Mouse (Mus musculus) kidney, embryonic 16.5 days (tissue): ENCODE measurements around the gene Klc2. TPM values are rescaled to one million over a fixed set of nuclear protein-coding genes. Genes with fewer than 3 reads are reported as not detected.

ENCODE experiments used
- ATAC-seq: fragments of 200-750 bp; cut with Nextera tagmentation; 2 replicates; pipeline ENCODE4 v1.8.0; 2017; ENCODE audit warnings: moderate TSS enrichment; ENCODE audit not compliant: low FRiP score, low TSS enrichment
- H3K27ac ChIP-seq: fragments of 300-500 bp; sonication (generic); 2 replicates; pipeline ENCODE4 v1.5.1; 2014; ENCODE audit warnings: low read length
- H3K27me3 ChIP-seq: fragments of 300-500 bp; sonication (generic); 2 replicates; pipeline ENCODE4 v1.6.1; 2014; ENCODE audit warnings: low read length, control low read depth, mixed read lengths; ENCODE audit not compliant: insufficient read depth
- H3K36me3 ChIP-seq: fragments of 300-500 bp; sonication (generic); 2 replicates; pipeline ENCODE4 v1.6.1; 2014; ENCODE audit warnings: low read length, control low read depth, mixed read lengths; ENCODE audit not compliant: insufficient read depth
- H3K4me1 ChIP-seq: fragments of 300-500 bp; sonication (generic); 2 replicates; pipeline ENCODE4 v1.6.1; 2014; ENCODE audit warnings: low read length, control low read depth, mixed read lengths; ENCODE audit not compliant: insufficient read depth
- H3K4me2 ChIP-seq: fragments of 300-500 bp; sonication (generic); replicated peaks from 2 replicates; pipeline ENCODE4 v1.6.1; 2014; ENCODE audit warnings: low read depth, low read length
- H3K4me3 ChIP-seq: fragments of 300-500 bp; sonication (generic); 2 replicates; pipeline ENCODE4 v1.5.1; 2014; ENCODE audit warnings: mild to moderate bottlenecking, low read length
- H3K9ac ChIP-seq: fragments of 300-500 bp; sonication (generic); replicated peaks from 2 replicates; pipeline ENCODE4 v1.6.1; 2014; ENCODE audit warnings: low read length
- H3K9me3 ChIP-seq: fragments of 300-500 bp; sonication (generic); 2 replicates; pipeline ENCODE4 v1.6.1; 2016; ENCODE audit warnings: low read length, control low read depth
- WGBS: fragments of 180-500 bp; shearing (Covaris S2); extraction: QIAGEN DNeasy Blood & Tissue Kit; methylation state at CpG from one replicate; pipeline ENCODE4 v1.1.7; 2014; 5-methylcytosine and 5-hydroxymethylcytosine counted together
- polyA plus RNA-seq: library from polyadenylated mRNA; unstranded; fragments of >200 nt; fragmentation: Nextera tagmentation; extraction: Ambion mirVana; gene quantifications from 2 replicates; pipeline ENCODE4 v1.2.1, GENCODE M21; 2015

Gene Klc2
- polyA plus RNA-seq, 1 experiment from 2014 or later = 25.1 TPM

DNA sequence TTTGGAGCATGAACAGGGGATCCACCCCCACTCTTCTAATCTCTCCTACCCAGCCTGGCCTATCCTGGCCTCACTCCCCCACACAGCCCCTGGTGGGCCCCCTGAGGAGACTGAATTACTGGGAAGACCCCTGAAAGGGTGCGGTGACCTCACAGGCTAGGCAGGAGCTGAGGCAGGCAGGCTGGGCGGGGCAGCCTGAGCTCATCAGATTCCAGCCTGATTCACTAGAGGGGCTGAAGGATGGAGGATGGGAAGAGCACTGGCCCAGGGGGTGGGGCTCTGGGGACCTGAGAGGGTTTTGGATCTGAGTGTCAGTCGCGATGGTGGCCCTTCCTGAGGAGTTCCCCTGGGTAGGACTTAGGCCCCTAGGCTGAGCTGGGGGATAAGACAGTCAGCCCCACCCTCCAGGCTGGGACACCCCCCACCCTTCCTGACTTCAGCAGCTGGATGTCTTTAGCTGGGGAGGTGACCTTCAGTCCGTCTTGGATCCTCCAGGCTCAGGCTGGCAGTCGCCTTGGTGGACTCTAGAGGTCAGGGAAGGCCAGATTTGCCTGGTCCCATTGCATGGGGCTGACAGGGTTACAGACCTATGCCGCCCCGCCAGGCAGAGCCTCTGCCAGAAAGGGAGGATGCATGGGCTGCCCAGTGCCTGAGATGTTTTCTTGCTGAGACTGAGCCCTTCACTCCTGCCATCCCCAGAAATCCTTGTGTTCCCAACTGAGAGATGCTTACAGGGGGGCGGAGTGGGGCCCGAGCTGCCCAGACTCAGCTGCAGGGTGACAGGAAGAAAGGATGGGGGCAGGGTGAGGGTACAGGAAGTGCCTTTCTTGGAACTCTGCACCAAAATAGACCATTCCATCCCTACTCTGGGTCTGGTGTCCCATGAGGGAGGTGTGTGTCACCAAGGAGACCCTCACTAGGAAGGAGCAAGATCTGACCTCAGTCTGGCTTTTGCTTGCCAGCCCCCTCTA is 59.3 kb downstream of the Klc2 start:
- 10% methylated on average over 10 of the region's 10 CpGs for WGBS
- ATAC-seq = peak; percentile 67
- peak overlapping the region; percentile 5; the same call in 1 of the 2 replicates for H3K9ac ChIP-seq
- H3K4me3 ChIP-seq = no peak overlapping the region
- peaks cover 44% of the 10 kb centered on the region for H3K4me1 ChIP-seq
- peak overlapping the region; percentile 83 for H3K27ac ChIP-seq
- 0 out of 2 replicates have a peak overlapping the region, but pooled peaks have one; percentile 8 for H3K4me2 ChIP-seq
- H3K36me3 ChIP-seq = no peaks in the 10 kb centered on the region
- H3K27me3 ChIP-seq = no peaks in the 10 kb centered on the region
- no peaks in the 10 kb centered on the region for H3K9me3 ChIP-seq

- H3K36me3 ChIP-seq = no peaks in the 10 kb centered on the region
- H3K4me1 ChIP-seq = peaks cover 44% of the 10 kb centered on the region
- H3K4me2 ChIP-seq = no peak overlapping the region
- H3K4me3 ChIP-seq = no peak overlapping the region
- no peaks in the 10 kb centered on the region for H3K9me3 ChIP-seq
- no peak for ATAC-seq
- no peak overlapping the region for H3K9ac ChIP-seq
- WGBS = 22% methylated on average over 16 of the region's 16 CpGs
- H3K27me3 ChIP-seq = peaks cover 3% of the 10 kb centered on the region; the same call in 1 of the 2 replicates
- H3K27ac ChIP-seq = peak overlapping the region; percentile 83
Observed at GRCm38 (mm10) chr19:5057876-5058775, 60.2 kb downstream of the Klc2 start.

Other genes with a start within 250 kb of the Klc2 start
- 9.4 and 11.0 TPM in 2 replicates for gene Actn3, start 240.7 kb downstream of the Klc2 start, polyA plus RNA-seq
- gene Zdhhc24, start 239.9 kb downstream of the Klc2 start, polyA plus RNA-seq = 14.2 and 15.3 TPM in 2 replicates
- 6.5 and 7.2 TPM in 2 replicates for gene Bbs1, start 211.9 kb downstream of the Klc2 start, polyA plus RNA-seq
- 113 and 124 TPM in 2 replicates for gene Dpp3, start 190.3 kb downstream of the Klc2 start, polyA plus RNA-seq
- gene Peli3, start 175.4 kb downstream of the Klc2 start, polyA plus RNA-seq = 2.4 and 3.8 TPM in 2 replicates
- gene Mrpl11, start 156.4 kb downstream of the Klc2 start, polyA plus RNA-seq = 102 and 106 TPM in 2 replicates
- gene Npas4, start 128.2 kb downstream of the Klc2 start, polyA plus RNA-seq = not detected in 2 replicates
- 6.4 and 7.1 TPM in 2 replicates for gene Slc29a2, start 94.7 kb downstream of the Klc2 start, polyA plus RNA-seq
- 60.2 and 65.1 TPM in 2 replicates for gene B4gat1, start 79.7 kb downstream of the Klc2 start, polyA plus RNA-seq
- gene AC124502.3, start 79.7 kb downstream of the Klc2 start, polyA plus RNA-seq = 1.9 and 3.8 TPM in 2 replicates
- 53.1 and 53.4 TPM in 2 replicates for gene Brms1, start 77.2 kb downstream of the Klc2 start, polyA plus RNA-seq
- gene Rin1, start 68.1 kb downstream of the Klc2 start, polyA plus RNA-seq = 3.6 and 4.8 TPM in 2 replicates
- 59.3 and 64.5 TPM in 2 replicates for gene Cd248, start 50.5 kb downstream of the Klc2 start, polyA plus RNA-seq
- 1.6 and 1.8 TPM in 2 replicates for gene Tmem151a, start 33.0 kb downstream of the Klc2 start, polyA plus RNA-seq
- 122 and 127 TPM in 2 replicates for gene Yif1a, start 30.0 kb downstream of the Klc2 start, polyA plus RNA-seq
- gene Cnih2, start 20.0 kb downstream of the Klc2 start, polyA plus RNA-seq = 10.8 and 14.0 TPM in 2 replicates
- gene Rab1b, start 11.5 kb downstream of the Klc2 start, polyA plus RNA-seq = 306 and 315 TPM in 2 replicates
- 23.8 and 27.7 TPM in 2 replicates for gene Pacs1, start 154.6 kb upstream of the Klc2 start, polyA plus RNA-seq
- 344 and 387 TPM in 2 replicates for gene Sf3b2, start 176.9 kb upstream of the Klc2 start, polyA plus RNA-seq
- gene Gal3st3, start 179.8 kb upstream of the Klc2 start, polyA plus RNA-seq = 3.2 and 4.2 TPM in 2 replicates
- gene Catsper1, start 217.2 kb upstream of the Klc2 start, polyA plus RNA-seq = not detected in 2 replicates
- 0.58 TPM in 1 of 2 replicates, not detected in the other for gene Cst6, start 231.0 kb upstream of the Klc2 start, polyA plus RNA-seq
- 61.7 and 62.2 TPM in 2 replicates for gene Eif1ad, start 248.2 kb upstream of the Klc2 start, polyA plus RNA-seq
- 453 and 487 TPM in 2 replicates for gene Banf1, start 248.6 kb upstream of the Klc2 start, polyA plus RNA-seq